Mouse (Mus musculus) embryo, embryonic 11 days (tissue): ENCODE results near the gene Tmem38b.

ENCODE experiments used
- DNase-seq: peaks from one replicate; pipeline ENCODE4 v3.0.0-alpha.2; 2015

Gene Tmem38b

DNA sequence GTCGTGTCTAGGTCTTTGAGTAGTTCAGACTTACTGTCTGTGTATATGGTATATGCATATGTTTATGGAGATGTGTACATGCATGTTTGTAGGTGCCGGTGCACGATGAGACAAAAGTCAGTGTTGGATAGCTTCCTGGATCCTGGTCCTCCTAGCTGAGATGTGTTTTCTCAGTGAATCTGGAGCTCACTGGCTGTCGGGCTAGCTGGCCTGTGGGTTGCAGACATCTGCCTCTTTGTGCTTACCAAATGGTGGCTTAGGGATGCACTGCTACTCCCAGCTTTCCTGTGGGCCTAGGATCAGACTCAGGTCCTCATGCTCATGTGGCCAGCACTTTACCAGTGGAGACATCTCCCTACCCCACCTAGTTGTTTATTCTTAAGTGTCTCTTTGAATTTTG, 4.2 kb downstream of the Tmem38b start:
- no peak for DNase-seq

DNA sequence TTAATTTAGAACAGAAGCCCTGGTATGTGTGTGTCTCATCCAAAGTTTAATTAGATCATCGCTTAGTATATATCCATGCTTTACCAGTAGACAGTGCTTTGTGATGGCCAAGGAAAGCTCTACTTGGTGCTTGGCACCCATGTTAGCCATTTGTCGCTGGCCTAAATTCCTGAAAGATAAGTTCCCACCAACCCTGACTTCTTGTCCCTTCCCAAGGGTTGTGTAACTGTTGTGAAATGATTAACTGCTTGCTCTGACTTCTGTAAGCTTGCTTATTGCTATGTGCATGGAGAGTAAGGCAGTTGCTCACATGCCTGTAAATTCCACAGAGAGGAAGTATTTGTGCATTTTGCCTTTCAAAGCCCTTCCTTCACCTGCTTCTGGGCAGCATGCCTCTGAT, 4.7 kb downstream of the Tmem38b start:
- DNase-seq, result no peak

DNA sequence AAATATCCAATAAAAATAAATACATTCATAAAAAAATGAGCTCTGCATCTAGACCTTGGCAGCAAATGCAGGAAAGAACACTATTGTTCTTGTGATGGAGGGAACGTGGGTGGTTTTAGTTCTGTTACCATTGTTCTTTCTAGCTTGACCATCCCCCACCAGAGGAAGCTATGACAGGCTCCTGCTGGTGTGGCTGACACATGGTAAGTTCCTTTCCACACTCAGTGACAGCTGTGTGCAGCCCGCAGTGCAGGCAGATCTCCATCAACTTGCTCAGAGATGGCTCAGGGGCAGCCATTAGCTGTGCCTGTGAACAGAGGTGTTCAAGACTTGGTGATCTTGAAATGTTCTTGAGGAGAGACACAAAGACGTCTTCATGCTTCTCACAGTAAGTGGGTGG, 6.5 kb downstream of the Tmem38b start:
- peak; percentile 28 for DNase-seq

DNA sequence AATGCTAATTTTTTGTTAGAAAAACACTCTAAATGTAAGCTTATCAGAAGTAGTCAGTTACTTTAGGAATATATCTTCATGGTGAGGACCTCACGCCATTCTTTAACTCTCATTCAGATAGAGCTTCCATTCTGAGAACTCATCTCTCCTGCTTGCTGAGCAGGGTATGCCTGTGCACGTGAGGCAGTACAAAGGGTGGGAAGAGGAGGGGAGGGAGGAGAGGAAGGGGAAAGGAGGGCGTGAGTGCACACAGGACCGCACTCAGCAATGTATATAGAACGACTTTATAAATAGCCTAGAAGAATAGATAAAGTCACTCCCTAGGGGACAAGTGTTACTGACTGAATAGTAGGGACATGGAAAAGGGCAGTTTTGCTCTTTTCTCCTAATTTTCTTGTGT, 11.1 kb downstream of the Tmem38b start:
- no peak for DNase-seq

DNA sequence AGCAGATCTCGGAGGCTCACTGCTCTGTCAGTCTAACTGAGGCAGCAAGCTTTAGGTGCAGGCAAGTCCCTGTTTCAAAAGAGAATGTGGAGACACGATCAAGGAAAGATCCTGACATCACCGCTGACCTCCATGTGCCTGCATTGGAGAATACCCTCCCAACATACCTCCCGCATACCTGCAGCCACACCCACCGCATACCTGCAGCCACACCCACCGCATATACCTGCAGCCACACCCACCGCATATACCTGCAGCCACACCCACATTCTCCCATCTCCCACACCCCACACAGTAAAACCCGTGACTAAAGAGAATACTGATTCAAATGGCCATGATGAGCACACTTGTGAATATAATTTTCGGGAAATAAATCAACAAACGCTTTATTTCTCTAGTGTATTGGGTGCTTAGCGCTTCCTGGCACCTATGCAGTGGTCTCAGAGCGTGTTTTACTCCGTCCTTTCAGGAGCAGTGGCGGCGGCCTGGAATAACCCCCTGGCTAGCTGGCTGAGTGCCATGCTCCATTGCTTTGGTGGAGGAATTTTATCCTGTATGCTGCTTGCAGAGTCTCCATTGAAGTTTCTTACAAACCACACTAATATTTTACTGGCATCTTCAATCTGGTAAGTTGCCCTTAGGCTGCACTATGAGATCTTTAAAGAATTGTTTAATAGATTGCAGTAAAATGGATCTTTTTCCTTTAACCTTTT, 14.5 kb downstream of the Tmem38b start:
- DNase-seq, result no peak

DNA sequence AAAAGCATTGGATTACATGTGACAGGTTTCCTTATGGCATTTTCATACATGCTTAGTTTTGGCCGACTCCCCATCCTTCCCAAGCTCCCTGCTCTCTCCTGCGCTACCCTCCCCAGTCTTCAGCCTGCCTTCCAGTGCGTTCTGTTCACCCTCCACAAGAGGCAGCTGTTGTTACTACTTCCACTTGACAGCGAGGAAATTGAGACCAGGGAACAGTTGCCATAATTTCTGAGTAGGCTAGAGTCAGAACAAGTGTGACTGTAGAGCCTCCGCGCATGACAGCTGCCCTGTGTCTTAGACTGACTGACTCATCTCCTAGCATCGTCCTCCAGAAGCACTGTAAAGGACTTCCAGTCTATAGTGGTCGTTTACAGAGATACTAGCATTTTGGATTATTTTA, 17.7 kb downstream of the Tmem38b start:
- no peak for DNase-seq

DNA sequence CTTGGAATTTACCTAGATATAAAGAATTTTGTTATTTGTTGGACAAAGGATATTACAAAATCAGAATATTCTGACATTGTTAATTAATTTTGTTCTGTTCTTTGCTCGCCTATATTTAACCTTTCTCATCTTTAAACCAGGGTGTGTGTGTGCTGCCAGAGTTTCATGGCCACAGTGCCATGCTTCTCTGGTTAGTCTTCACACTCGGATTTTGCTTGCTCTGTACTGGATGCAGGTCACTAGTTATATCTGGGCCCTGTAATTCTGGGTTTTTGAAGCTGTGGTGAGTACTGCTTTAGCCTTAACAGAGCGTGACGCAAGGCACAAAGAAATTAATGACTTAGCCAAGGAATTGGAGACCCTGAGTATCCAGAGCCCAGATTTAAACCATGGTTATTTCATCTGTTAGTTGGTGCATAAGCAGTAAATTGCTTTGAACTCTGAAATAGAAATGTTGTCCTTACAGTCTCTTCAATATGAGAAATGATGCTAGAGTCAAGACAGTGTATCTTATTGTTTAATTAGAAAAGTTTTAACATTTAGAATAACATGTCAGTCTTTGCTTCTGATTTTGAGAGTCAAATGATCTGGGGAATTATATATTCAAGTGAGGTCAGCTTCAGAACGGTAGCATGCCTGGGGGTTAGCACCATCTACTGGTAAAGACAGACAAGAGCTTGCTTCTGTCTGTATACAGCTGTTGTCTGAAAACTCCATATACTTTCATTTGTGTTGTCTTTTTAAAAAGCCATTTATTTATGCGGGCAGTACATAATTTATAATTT, 19.2 kb downstream of the Tmem38b start:
- peak; percentile 66 for DNase-seq

DNA sequence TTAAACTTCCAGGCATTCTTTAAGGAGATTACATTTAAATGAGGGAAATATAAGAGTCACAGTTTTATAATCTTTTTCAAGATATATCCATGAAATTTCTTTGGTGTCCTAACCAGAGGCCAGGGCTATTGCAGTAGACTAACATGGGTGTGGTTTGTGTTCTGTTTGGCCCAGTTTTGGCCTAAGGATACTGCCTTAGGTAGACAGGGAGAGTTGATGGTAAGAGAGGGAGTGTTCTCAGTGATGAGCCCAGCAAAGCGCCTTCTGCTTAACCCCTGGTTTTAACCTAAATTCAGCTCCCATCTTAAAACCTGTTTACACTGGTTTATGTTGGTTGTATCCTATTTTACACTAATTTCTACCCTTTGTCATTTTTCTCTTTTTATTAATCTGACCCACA, 19.8 kb downstream of the Tmem38b start:
- no peak for DNase-seq

DNA sequence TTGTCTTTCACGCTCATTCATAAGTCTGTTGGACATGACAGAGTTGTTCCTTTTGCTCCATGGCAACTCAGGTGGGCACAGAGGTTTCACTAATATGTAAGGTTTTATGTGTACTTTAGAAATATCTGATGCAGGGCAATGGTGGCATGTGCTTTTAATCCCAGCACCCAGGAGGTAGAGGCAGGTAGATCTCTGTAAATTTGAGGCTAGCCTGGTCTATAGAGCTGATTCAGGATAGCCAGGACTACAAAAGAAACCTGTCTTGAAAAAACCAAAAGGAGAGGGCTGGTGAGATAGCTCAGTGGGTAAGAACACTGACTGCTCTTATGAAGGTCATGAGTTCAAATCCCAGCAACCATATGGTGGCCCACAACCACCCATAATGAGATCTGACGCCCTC, 20.5 kb downstream of the Tmem38b start:
- DNase-seq, result no peak

DNA sequence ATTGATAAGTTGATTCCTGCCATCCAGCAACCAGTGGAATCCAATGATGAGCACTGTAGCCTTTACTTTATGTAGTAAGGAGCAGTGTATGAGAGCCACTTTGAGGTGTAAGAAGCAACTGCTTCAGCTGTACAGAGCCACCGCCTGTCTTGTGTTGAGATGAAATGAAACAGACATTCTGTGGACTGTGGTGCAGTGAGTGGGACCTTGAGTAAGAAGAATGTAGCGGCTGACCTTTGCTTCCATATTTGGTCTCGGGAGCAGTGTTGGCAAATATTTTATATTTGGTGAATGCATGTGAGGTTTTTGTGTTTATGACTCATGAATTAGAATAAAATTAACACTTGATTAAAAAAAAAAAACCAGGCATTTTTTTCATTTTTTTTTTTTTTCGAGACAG, 21.7 kb downstream of the Tmem38b start:
- no peak for DNase-seq

DNA sequence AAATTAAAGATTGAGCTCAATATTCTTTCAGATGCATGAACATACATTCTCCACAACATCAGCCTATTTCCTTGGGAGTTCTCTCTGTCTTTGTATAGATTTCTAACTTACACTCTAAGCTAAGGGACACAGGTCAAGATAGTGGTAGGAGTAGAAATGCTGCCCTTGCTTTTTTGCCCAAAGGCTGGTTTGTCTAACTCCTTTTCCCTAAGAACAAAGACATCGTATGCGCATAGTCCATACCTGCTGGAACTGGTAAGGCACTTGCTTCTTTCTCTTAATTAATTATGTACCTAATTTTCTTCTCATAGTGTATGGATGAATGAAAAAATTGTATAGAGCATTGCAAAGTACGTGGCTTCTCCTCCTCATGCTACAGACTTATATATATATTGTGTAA, 22.5 kb downstream of the Tmem38b start:
- no peak for DNase-seq

DNA sequence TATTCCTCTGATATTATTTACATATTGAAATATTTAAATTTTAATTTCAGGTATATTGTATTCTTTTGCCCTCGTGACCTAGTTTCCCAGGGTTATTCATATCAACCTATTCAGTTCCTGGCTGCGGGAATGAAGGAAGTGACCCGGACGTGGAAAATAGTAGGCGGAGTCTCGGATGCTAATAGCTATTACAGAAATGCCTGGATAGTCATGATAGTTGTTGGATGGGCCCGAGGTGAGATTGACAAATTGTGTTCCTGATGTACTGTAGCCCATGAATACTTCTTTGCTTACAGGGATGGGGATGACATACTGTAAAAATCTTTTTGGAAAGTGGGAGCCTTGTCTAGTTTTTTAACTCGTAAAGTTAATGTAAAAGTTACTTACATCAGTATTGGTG, 23.0 kb downstream of the Tmem38b start:
- no peak for DNase-seq

DNA sequence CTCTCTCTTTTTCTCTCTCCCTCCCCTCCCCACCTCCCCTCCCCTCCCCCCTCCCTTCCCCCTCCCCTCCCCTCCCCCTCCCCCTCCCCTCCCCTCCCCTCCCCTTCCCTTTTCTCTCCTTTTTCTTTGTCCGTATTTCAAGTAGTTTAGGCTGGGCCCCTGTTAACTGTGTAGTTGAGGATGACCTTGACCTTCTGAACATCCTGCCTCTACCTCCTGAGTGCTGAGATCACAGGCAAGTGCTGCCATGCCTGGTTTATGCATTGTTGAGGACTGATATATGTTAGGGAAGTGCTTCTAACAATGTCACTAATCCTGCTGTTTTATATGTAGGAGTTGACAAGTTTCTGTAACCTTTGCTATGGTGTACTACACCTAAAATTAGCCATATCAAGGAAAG, 24.0 kb downstream of the Tmem38b start:
- DNase-seq, result no peak

DNA sequence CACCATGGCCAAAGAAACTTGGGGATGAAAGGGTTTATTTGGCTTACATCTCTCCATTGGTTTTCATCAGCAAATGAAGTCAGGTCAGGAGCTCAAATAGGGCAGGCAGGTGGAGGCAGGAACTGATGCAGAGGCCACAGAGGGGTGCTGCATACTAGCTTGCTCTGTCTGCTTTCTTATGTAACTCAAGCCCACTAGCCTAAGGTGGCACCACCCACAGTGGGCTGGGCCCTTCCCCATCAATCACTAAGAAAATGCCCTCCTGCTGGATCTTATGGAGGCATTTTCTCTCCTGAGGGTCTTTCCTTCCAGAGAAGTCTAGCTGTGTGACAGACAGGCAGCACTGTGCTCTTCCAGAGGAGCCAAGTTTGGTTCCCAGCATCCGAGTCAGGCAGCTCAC, 27.5 kb downstream of the Tmem38b start:
- no peak for DNase-seq

DNA sequence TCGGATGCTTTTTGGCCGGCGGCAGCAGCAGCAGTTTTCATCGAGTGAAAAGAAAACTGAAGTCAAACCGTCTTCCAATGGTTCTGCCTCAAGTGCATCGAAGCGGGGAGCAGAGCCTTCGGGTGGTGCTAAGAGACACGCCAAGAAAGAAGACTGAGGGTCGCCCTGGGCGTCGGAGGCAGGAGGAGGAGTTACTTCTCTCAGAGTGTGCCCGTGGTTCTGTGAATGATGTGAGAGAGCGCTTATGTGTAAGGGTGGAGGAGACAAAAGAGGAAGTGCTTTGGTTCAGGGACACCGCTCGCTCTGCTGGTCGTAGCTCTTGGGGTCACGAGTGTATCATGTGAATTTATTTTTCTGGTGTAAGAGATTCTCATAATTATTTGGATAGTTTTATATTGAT, 34.1 kb downstream of the Tmem38b start:
- DNase-seq, result peak; percentile 24

DNA sequence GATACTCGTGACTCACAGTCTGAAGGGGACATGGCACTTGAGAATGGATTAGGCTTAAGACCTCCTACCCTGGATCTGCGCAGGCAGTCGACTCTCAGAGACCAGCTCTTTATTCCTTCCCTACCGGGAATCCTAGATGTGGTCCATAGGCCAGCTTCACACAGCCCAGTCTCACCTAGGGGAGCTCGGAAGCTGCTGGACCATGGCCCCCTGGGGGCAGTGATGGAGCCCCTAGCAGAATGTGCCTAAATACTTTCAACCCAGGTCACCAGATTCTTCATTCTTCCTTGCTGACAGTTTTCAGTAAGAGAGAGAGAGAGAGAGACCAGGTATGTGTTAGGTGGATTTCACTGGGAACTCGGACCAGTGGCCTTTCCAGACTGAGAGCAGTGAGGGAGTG, 36.3 kb downstream of the Tmem38b start:
- DNase-seq, result no peak

DNA sequence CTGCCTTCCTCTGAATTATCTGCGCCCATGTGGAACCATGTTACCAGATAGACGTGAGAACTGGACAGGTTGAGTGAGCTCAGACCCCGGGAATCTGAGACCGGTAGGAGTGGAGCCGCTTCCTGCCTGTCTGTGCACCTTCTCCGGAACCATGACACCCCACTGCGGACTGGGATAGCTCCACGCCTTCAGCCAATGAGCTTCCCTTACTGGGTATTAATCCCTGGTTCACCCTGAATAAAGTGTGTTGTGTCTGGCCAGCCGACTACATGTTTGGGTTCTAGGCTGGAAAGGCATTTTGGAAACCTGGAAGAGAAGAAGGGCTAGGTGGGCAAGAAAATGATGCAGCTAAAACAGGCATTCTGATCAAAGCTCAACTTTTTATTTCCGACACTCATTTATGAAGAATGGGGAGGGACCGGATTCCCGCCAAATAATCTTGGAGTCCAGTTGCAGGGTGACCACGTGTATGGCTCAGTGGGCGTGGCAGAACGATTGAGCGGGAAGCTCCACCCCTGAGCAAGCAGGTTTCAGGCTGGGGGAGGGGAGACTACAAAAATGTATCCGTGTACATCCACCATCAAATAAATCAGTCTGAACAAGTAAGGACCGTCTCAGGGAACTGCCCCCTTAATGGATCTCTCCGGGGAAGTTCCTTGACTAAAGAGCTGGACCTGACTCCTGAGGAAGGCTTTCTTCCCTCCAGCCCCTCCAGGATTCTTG, 38.4 kb downstream of the Tmem38b start:
- no peak for DNase-seq

DNA sequence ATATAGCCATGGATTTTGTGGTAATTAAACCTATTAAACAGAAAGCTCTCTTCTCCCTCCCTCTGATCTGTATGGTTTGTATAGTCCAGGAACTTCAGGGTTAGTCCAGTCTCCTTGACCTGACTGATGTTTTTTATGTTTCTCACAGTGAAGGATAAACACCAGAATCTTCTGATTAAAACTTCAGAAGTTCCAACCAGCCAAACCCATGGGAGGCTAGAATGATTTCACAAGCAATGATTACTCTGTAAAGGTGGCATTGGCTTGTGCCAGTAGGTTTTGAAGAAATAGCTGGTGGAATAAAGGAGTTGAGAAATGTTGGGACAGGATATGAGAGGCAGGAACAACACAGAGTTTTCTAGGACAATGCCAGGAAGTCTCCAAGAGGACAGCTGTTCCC, 40.6 kb downstream of the Tmem38b start:
- no peak for DNase-seq

DNA sequence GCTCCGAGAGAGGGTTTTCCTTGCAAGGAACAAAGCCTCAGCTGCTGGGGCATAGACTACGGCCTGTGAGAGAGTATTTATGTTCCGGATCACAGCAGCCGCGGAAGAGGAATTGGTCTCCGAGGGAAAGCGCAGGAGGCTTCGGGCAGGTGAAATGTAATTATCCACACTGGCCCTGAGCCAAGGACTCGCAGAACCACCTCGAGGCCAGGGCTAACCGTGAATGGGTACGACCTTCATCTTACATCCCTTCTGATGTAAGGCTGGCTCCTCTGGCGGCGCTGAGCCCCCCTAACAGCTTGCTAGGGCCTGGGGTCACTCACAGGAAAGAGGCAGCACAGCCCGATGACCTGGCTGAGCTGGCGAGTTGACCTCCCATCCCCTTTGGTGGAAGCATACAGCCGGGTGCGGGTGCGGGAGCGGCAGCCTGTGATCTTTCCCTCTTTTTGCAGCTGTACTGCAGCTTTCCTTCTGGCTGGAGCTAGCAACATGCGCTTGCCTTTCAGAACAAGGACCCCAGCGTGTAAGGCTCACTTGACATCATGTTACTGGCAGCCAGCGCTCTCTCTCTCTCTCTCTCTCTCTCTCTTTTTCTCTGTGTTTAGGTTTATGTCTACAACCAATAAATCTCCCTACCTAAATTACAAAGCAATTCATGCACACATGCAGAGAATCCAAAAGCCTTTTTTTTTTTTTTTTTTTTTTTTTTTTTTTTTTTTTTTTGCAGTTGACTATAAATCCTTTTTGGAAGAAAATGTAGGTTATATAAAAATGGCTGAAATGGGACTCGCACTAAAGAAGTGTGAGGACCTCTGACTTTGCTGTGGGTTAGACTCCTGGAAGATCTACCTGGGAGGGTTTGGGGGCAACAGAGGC, 52.9 kb downstream of the Tmem38b start:
- peak; percentile 55 for DNase-seq

DNA sequence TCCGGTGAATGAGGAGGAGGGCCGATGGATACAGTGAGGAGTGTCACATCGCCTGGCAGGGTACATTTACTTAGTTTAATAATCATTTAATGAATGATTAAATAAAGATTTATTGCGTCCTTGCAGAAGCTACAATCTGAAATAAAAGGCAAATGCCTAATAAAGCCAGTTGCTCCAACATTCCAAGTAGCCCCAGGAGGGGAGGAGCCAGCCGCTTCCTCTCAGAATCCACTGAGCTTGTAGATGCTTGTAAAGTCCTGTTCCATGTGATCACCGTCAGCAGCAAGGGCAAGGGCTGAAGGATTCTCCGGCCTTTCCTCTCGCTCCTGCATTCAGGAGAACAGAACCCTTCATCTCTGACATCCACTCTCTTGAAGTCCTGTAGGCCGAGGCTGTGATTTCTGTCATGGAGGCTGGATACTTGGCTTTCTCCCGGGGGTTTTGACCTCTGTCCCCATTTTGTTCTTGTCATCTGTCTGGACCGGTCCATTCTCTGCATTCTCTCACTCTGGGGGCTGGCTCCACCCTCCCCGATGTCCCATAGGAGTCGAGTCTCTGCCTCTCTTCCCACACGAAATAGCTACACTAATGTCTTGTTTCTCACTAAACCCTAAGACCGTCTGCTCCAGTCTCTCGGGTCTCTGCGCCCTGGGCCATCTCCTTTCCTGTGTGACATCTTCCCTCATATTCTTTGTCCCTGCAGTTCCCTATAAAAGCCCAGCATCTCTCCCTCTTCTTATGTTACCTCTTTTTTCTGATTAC, 57.3 kb downstream of the Tmem38b start:
- no peak for DNase-seq

DNA sequence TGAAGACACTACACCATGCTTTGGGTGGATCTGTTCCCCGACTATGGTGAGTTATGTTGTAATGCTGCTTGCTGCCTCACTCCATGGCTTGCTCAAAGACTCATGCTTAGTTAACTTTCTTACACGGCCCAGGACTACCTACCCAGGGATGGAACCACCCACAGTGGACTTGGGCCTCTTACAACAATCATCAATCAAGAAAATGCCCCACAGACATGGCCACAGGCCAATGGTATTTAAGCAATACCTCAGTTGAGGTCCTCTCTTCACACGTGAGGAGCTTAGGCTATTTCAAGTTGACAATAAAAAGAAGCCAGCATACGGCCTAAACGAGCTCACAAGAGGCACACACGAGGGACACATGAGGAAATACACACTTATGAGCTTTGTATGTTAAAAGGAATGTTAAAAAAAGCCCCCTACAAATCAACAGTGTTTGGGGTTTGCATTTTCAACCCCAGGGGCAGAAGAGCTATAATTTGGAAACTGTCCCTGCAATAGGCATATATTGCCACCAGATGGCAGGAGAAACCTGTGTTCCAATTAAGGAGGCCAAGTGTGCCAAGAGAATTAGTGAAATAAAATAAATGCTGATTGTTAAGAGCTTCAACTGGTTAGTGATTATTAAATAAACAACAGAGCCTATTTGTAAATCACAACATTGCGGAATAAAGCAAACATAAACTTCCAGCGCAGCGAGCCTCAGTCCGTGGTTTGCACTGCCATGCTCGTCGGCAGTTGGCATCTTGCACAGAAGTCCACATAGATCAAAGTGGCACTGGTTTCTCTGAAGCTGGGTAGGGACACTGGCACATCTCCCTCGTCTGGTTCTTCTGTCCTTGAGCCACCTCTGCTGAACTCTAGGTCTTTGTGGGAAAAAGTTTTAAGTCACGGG, 58.8 kb downstream of the Tmem38b start:
- DNase-seq, result peak; percentile 65
